Mouse (Mus musculus) heart, adult 2 months (tissue): ENCODE results near the gene 4933424G06Rik.

Experiments
- CTCF ChIP-seq: fragments of 200-600 bp; IDR thresholded peaks from 2 replicates; pipeline ENCODE4 v1.8.1; 2022; ENCODE audit warnings: antibody characterized with exemption, mild to moderate bottlenecking, moderate library complexity
- POLR2A ChIP-seq: fragments of 200-500 bp; IDR thresholded peaks from 2 replicates; pipeline ENCODE4 v1.6.1; 2011; ENCODE audit warnings: mild to moderate bottlenecking, low read depth, low read length, control low read depth; ENCODE audit not compliant: insufficient read depth

DNA sequence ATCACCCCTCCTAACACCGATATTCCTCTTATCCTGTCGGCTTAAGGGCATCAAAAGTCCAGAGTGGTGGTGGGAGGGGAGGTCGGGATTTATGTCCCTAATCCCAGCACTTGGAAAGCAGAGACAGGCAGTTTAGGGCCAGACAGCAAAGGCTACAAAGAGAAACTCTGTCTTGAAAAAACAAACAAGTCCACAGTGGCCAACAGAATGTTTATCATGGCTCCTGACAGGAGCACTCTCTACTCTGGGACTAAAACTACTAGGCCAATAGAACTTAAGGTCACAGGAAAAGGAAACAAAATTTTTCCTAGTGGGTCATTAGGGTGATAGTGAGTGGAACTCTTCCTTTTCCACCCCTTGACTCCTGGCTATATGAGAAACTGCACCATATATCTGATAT lies 35.0 kb upstream of the 4933424G06Rik start:
- TF ChIP-seq CTCF (no peak), POLR2A (no peak)
